Mouse (Mus musculus) megakaryocyte, embryonic 14.5 days (primary cell): ENCODE measurements around the gene Stau1. TPM values are rescaled to one million over a fixed set of nuclear protein-coding genes. Genes with fewer than 3 reads are reported as not detected.

Experiments used
- H3K27me3 ChIP-seq: replicated peaks from 2 replicates; pipeline ENCODE3; 2012; ENCODE audit warnings: inconsistent platforms
- H3K36me3 ChIP-seq: replicated peaks from 2 replicates; pipeline ENCODE3; 2012; ENCODE audit warnings: low read length, inconsistent platforms, mixed read lengths
- H3K4me1 ChIP-seq: 2 replicates; pipeline ENCODE4 v1.6.1; 2012; ENCODE audit warnings: inconsistent platforms
- H3K4me3 ChIP-seq: replicated peaks from 2 replicates; pipeline ENCODE3; 2012; ENCODE audit warnings: moderate library complexity, mild to moderate bottlenecking, inconsistent platforms
- H3K9me3 ChIP-seq: 2 replicates; pipeline ENCODE4 v1.6.1; 2012; ENCODE audit warnings: inconsistent platforms
- FLI1 ChIP-seq: IDR thresholded peaks from 2 replicates; pipeline ENCODE4 v1.6.1; 2012; ENCODE audit warnings: low read length, inconsistent platforms, mixed read lengths
- GATA1 ChIP-seq: IDR thresholded peaks from 3 replicates; pipeline ENCODE4 v1.6.1; 2012; ENCODE audit warnings: mixed read lengths, low read length, inconsistent platforms, borderline replicate concordance
- polyA plus RNA-seq: library from polyadenylated mRNA; stranded (reverse); fragments of >175 nt; gene quantifications from 2 replicates; pipeline ENCODE4 v1.2.3, GENCODE M21; 2012; ENCODE audit warnings: low replicate concordance; ENCODE audit not compliant: insufficient read depth

Gene Stau1
- polyA plus RNA-seq, 1 experiment, result 13.2 TPM

GRCm38 (mm10) chr2:166903719-166904282 lies 92.3 kb downstream of the Stau1 start:
- H3K4me1 ChIP-seq, result peaks cover 52% of the 10 kb centered on the region
- no peaks in the 10 kb centered on the region for H3K9me3 ChIP-seq
- no peak for TF ChIP-seq FLI1
- no peak overlapping the region for H3K4me3 ChIP-seq
- H3K27me3 ChIP-seq, result no peaks in the 10 kb centered on the region
- H3K36me3 ChIP-seq, result peaks cover 10% of the 10 kb centered on the region

- Histone ChIP-seq H3K4me3 (peak overlapping the region; percentile 42), H3K27me3 (no peaks in the 10 kb centered on the region), H3K36me3 (peaks cover 25% of the 10 kb centered on the region), H3K9me3 (no peaks in the 10 kb centered on the region), H3K4me1 (peaks cover 37% of the 10 kb centered on the region)
- TF ChIP-seq GATA1 (no peak), FLI1 (no peak)
These were observed 95.2 kb downstream of the Stau1 start for GRCm38 (mm10) chr2:166900792-166901505.

- Histone ChIP-seq H3K9me3 (no peaks in the 10 kb centered on the region), H3K36me3 (peaks cover 37% of the 10 kb centered on the region), H3K27me3 (no peaks in the 10 kb centered on the region), H3K4me3 (no peak overlapping the region), H3K4me1 (peaks cover 30% of the 10 kb centered on the region)
- TF ChIP-seq GATA1 (no peak), FLI1 (no peak)
These were observed 96.4 kb downstream of the Stau1 start for GRCm38 (mm10) chr2:166899746-166900145.

GRCm38 (mm10) chr2:166899161-166899560 lies 96.9 kb downstream of the Stau1 start:
- H3K4me1 ChIP-seq, result peaks cover 29% of the 10 kb centered on the region
- no peaks in the 10 kb centered on the region for H3K9me3 ChIP-seq
- TF ChIP-seq FLI1, result no peak
- TF ChIP-seq GATA1, result no peak
- no peaks in the 10 kb centered on the region for H3K27me3 ChIP-seq
- H3K36me3 ChIP-seq, result peaks cover 42% of the 10 kb centered on the region
- H3K4me3 ChIP-seq, result no peak overlapping the region

Other genes with a start within 250 kb of the Stau1 start
- 1.8 TPM in 1 of 2 replicates, not detected in the other for gene Trp53rkb, start 203.8 kb downstream of the Stau1 start, polyA plus RNA-seq
- 1.4 and 1.6 TPM in 2 replicates for gene Arfgef2, start 190.7 kb downstream of the Stau1 start, polyA plus RNA-seq
- 3.6 TPM in 1 of 2 replicates, not detected in the other for gene Cse1l, start 90.3 kb downstream of the Stau1 start, polyA plus RNA-seq
- gene Ddx27, start 18.9 kb upstream of the Stau1 start, polyA plus RNA-seq, result 26.6 and 26.8 TPM in 2 replicates
- gene Znfx1, start 66.7 kb upstream of the Stau1 start, polyA plus RNA-seq, result 3.0 and 8.9 TPM in 2 replicates
- gene Kcnb1, start 193.9 kb upstream of the Stau1 start, polyA plus RNA-seq, result 0.02 TPM in 1 of 2 replicates, not detected in the other
- gene Ptgis, start 244.3 kb upstream of the Stau1 start, polyA plus RNA-seq, result not detected in 2 replicates